Mouse (Mus musculus): ENCODE measurements around the gene Sowahd. TPM values are rescaled to one million over a fixed set of nuclear protein-coding genes. Genes with fewer than 3 reads are reported as not detected.

Sowahd gene
- polyA plus RNA-seq, 1 experiment from 2014 or later, result not detected

DNA sequence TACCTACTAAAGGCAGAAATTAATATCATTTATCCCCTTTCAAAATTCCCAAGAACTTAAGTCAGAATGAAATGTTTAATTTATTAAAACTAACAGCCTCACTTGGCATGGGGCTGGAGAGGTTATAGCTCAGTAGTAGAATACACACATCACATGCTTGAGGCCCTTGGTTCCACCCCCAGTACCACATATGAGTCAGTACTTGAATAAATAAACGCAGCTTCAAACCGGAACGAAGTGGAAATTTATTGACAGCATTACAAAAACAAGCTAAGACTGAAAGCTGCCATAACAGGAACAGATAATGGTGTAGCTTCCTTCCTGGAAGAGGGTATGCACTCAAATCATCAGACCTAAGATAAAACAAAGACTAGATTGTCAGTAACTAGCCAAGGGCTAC is 42.8 kb downstream of the Sowahd start:
- ChIA-PET CTCF (interaction anchor here (1.3 kb wide), 1 partner anchor 10 kb away, joined by 5 read pairs; no protein-coding TSS in a partner anchor), POLR2A (interaction anchor here (0.6 kb wide), 1 partner anchor 182 kb away, joined by 6 read pairs; no protein-coding TSS in a partner anchor)
- in situ Hi-C loops (cut with MboI; ENCODE audit: low pct_unique_long_range_greater_than_20kb), result no loop called here
- peaks cover 3% of the 10 kb centered on the region for H3K27me3 ChIP-seq
- no peak for DNase-seq (ENCODE audit: low read depth, low spot score)
- no peak for TF ChIP-seq CTCF (IDR thresholded peaks at IDR 0.05)
- ATAC-seq, result peak; percentile 69

DNA sequence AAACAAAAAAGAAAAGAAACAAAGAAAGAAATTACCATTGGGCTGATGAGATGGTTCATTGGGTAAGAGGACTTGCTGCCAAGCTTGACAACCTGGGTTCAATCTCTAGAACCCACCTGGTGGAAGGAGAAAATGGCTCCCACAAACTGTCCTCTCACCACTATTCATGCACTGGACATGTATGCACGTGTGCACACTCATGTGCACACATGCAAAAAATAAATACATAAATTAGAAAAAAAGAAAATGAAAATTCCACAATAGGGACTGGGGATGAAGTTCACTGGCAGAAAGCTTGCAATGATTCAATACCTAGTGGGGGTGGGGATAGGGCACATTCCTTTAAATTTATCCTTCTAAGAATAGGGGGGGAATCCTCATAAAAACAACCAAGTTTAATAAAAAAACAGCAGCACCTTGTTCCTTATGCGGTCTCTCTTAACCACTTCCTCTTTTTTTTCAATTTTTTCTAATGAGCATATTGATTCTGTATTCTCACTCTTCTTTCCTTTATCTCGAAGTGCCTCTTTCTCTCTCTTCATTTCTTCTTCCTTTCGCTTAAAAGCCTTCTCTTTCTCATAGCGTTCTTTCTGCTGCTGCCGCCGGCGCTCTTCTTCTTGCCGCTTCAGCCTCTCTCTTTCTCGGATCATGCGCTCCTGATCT is 46.6 kb downstream of the Sowahd start:
- ATAC-seq (no peak), DNase-seq (ENCODE audit: low read depth, low spot score) (no peak)
- POLR2A ChIA-PET, result no interaction called here
- H3K27me3 ChIP-seq, result peaks cover 3% of the 10 kb centered on the region
- no peak for TF ChIP-seq CTCF (IDR thresholded peaks at IDR 0.05)
- CTCF ChIA-PET, result no interaction called here
- in situ Hi-C loops (cut with MboI; ENCODE audit: low pct_unique_long_range_greater_than_20kb), result no loop called here

DNA sequence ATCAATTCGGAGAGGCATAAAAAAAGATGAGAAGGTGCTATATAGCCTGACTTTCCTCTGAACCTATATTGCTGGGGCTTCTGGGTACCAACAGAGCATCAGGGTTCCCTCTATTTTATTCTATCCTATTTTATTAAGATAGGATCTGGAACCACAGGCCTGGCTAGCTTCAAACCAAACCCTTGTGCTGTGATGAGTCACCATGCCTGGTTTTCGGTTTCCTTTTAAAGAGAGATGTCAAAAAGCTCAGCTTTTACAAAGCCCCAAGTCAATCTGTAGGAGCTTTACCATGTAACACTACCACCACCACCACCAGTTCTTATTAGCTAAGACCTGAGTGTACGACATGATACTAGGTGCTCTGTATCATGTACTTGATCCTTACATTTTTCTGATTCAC is 50.0 kb downstream of the Sowahd start:
- no peak for TF ChIP-seq CTCF (IDR thresholded peaks at IDR 0.05)
- no peak for ATAC-seq
- H3K27me3 ChIP-seq, result peaks cover 13% of the 10 kb centered on the region
- no peak for DNase-seq (ENCODE audit: low read depth, low spot score)
- ChIA-PET CTCF (interaction anchor here (0.8 to 1.7 kb wide), 3 partner anchors 12 to 50 kb away, joined by 3 to 4 read pairs (median 4); partner anchors contain the start of gene Upf3b), POLR2A (interaction anchor here (1.2 kb wide), 1 partner anchor 11 kb away, joined by 3 read pairs; no protein-coding TSS in a partner anchor)
- in situ Hi-C loops (cut with MboI; ENCODE audit: low pct_unique_long_range_greater_than_20kb), result no loop called here

Other genes with a start within 250 kb of the Sowahd start
- gene Ube2a, start 174.9 kb upstream of the Sowahd start, polyA plus RNA-seq (2021), result 89.0 TPM
- gene C330007P06Rik, start 174.7 kb upstream of the Sowahd start, polyA plus RNA-seq (2021), result 29.8 TPM
- 8.4 TPM for gene Nkrf, start 145.9 kb upstream of the Sowahd start, polyA plus RNA-seq (2021)
- gene Sept6, start 57.1 kb upstream of the Sowahd start, polyA plus RNA-seq (2021), result 10.8 TPM
- gene Rpl39, start 36.6 kb downstream of the Sowahd start, polyA plus RNA-seq (2021), result 1,195 TPM
- 36.6 TPM for gene Upf3b, start 61.5 kb downstream of the Sowahd start, polyA plus RNA-seq (2021)
- gene Nkap, start 78.0 kb downstream of the Sowahd start, polyA plus RNA-seq (2021), result 16.7 TPM
- gene Akap14, start 120.0 kb downstream of the Sowahd start, polyA plus RNA-seq (2021), result not detected
- gene Ndufa1, start 142.3 kb downstream of the Sowahd start, polyA plus RNA-seq (2021), result 448 TPM
- gene Rnf113a1, start 142.4 kb downstream of the Sowahd start, polyA plus RNA-seq (2021), result 8.9 TPM
- gene Gm9, start 162.2 kb downstream of the Sowahd start, polyA plus RNA-seq (2021), result not detected
- not detected for gene Rhox1, start 173.4 kb downstream of the Sowahd start, polyA plus RNA-seq (2021)
- not detected for gene Rhox2a, start 196.1 kb downstream of the Sowahd start, polyA plus RNA-seq (2021)
- not detected for gene Rhox3a, start 201.1 kb downstream of the Sowahd start, polyA plus RNA-seq (2021)
- gene Rhox4a, start 216.5 kb downstream of the Sowahd start, polyA plus RNA-seq (2021), result not detected

Measured in Patski (cell line).